Mouse (Mus musculus): Measurements from ENCODE around the gene Cryba4. TPM values are rescaled to one million over a fixed set of nuclear protein-coding genes. Genes with fewer than 3 reads are reported as not detected.

The Cryba4 gene
- total and polyA plus RNA-seq, 3 experiments = 0.39 to 0.77 TPM; not detected in 1

- H3K27ac ChIP-seq (ENCODE audit: control insufficient read depth, low read depth, low read length) = peak overlapping the region; percentile 86
- H3K4me1 ChIP-seq (ENCODE audit: control insufficient read depth in 1 of 2, insufficient read depth in 2 of 2, low read length in 2 of 2) = peaks cover 16 to 91% of the 10 kb centered on the region in 2 experiments
- H3K79me2 ChIP-seq (ENCODE audit: control insufficient read depth, insufficient read depth, low read length, poor library complexity) = peaks cover 75% of the 10 kb centered on the region
- H3K9me3 ChIP-seq (replicated peaks; ENCODE audit: insufficient read depth, low read length) = no peaks in the 10 kb centered on the region
- H3K36me3 ChIP-seq (ENCODE audit: control insufficient read depth in 1 of 2, insufficient read depth in 2 of 2, low read length in 2 of 2) = peaks cover 0 to 82% of the 10 kb centered on the region in 2 experiments; a peak in 2 of 4 replicates
- TF ChIP-seq ZNF384 (IDR thresholded peaks at IDR 0.05; ENCODE audit: low read depth, low read length) (no peak), KAT2A (conservative IDR thresholded peaks at IDR 0.05; ENCODE audit: low read depth, low read length) (no peak), CHD1 (IDR thresholded peaks at IDR 0.05; ENCODE audit: low read depth, low read length) (no peak), POLR2AphosphoS5 (IDR thresholded peaks at IDR 0.05; ENCODE audit: borderline replicate concordance, low read depth, low read length) (no peak), MAX (IDR thresholded peaks at IDR 0.05; ENCODE audit: low read length) (no peak), EP300 (IDR thresholded peaks at IDR 0.05; ENCODE audit: low read depth in 1 of 2, low read length in 2 of 2) (no peak; a peak in 1 of 4 replicates)
- peak overlapping the region; percentile 39 for H3K9ac ChIP-seq (ENCODE audit: control insufficient read depth, low read depth, low read length, poor library complexity, severe bottlenecking)
- no peak for DNase-seq (ENCODE audit: low read depth, low spot score)
- H3K4me3 ChIP-seq (ENCODE audit: control insufficient read depth in 1 of 2, insufficient read depth in 1 of 2, low read depth in 2 of 2, low read length in 2 of 2) = peak overlapping the region in 1 of 2 experiments; percentile 15; a peak in 2 of 4 replicates
- H3K27me3 ChIP-seq (ENCODE audit: control insufficient read depth in 1 of 2, insufficient read depth in 2 of 2, low read length in 2 of 2) = no peaks in the 10 kb centered on the region
Measured at GRCm38 (mm10) chr5:112284203-112284582, 31.9 kb upstream of the Cryba4 start.

- Histone ChIP-seq H3K27me3 (ENCODE audit: control insufficient read depth in 1 of 2, insufficient read depth in 2 of 2, low read length in 2 of 2) (no peaks in the 10 kb centered on the region), H3K27ac (ENCODE audit: control insufficient read depth, low read depth, low read length) (peak overlapping the region; percentile 86), H3K9me3 (replicated peaks; ENCODE audit: insufficient read depth, low read length) (no peaks in the 10 kb centered on the region), H3K4me3 (ENCODE audit: control insufficient read depth in 1 of 2, insufficient read depth in 1 of 2, low read depth in 2 of 2, low read length in 2 of 2) (peak overlapping the region in 1 of 2 experiments; percentile 15; a peak in 1 of 4 replicates), H3K4me1 (ENCODE audit: control insufficient read depth in 1 of 2, insufficient read depth in 2 of 2, low read length in 2 of 2) (peaks cover 16 to 92% of the 10 kb centered on the region in 2 experiments), H3K36me3 (ENCODE audit: control insufficient read depth in 1 of 2, insufficient read depth in 2 of 2, low read length in 2 of 2) (peaks cover 0 to 81% of the 10 kb centered on the region in 2 experiments; a peak in 2 of 4 replicates), H3K9ac (ENCODE audit: control insufficient read depth, low read depth, low read length, poor library complexity, severe bottlenecking) (peak overlapping the region; percentile 39), H3K79me2 (ENCODE audit: control insufficient read depth, insufficient read depth, low read length, poor library complexity) (peaks cover 76% of the 10 kb centered on the region)
- TF ChIP-seq RCOR1 (IDR thresholded peaks at IDR 0.05; ENCODE audit: low read depth, low read length) (no peak), TAL1 (IDR thresholded peaks at IDR 0.05; ENCODE audit: low read length) (peak; percentile 85), MAZ (IDR thresholded peaks at IDR 0.05; ENCODE audit: low read depth, low read length) (peak; percentile 87), BHLHE40 (IDR thresholded peaks at IDR 0.05; ENCODE audit: borderline replicate concordance, low read depth, low read length) (peak; percentile 16; the same call in 1 of the 2 replicates), CTCF (IDR thresholded peaks at IDR 0.05 in 2 of 3, conservative IDR thresholded peaks at IDR 0.05 in 1 of 3; ENCODE audit: control insufficient read depth in 1 of 3, insufficient read depth in 1 of 3, low read depth in 2 of 3, low read length in 3 of 3, poor library complexity in 1 of 3, severe bottlenecking in 1 of 3) (no peak), NRF1 (IDR thresholded peaks at IDR 0.05; ENCODE audit: insufficient read depth, low read depth, low read length, poor library complexity, severe bottlenecking) (no peak), ETS1 (IDR thresholded peaks at IDR 0.05; ENCODE audit: low read depth, low read length) (peak; percentile 69; the same call in 1 of the 2 replicates), GATA1 (IDR thresholded peaks at IDR 0.05; ENCODE audit: low read depth, low read length) (peak; percentile 84), EP300 (IDR thresholded peaks at IDR 0.05; ENCODE audit: low read depth in 1 of 2, low read length in 2 of 2) (peak; percentile 82 to 93), CHD1 (IDR thresholded peaks at IDR 0.05; ENCODE audit: low read depth, low read length) (no peak; the same call in 1 of the 2 replicates), TCF12 (IDR thresholded peaks at IDR 0.05; ENCODE audit: low read depth, low read length) (peak; percentile 90), POLR2AphosphoS2 (IDR thresholded peaks at IDR 0.05; ENCODE audit: low read length) (no peak), POLR2A (IDR thresholded peaks at IDR 0.05; ENCODE audit: control insufficient read depth in 1 of 2, insufficient read depth in 1 of 2, low read depth in 1 of 2, low read length in 2 of 2, poor library complexity in 1 of 2) (0 out of 4 replicates have a peak, but pooled peaks of 1 of the 2 experiments have one; percentile 37), ZKSCAN1 (IDR thresholded peaks at IDR 0.05; ENCODE audit: low read depth, low read length) (peak; percentile 100)
- DNase-seq (ENCODE audit: low read depth, low spot score) = peak; percentile 81
Measured at GRCm38 (mm10) chr5:112283543-112284202, 31.4 kb upstream of the Cryba4 start.
